Mouse (Mus musculus) heart, embryonic 13.5 days (tissue): Measurements from ENCODE around the gene Krtap5-1. TPM values are rescaled to one million over a fixed set of nuclear protein-coding genes. Genes with fewer than 3 reads are reported as not detected.

Experiments used
- ATAC-seq: fragments of 200-750 bp; cut with Nextera tagmentation; 2 replicates; pipeline ENCODE4 v1.8.0; 2017; ENCODE audit warnings: moderate TSS enrichment; ENCODE audit not compliant: insufficient number of reproducible peaks, low FRiP score, low TSS enrichment; ENCODE audit errors: extremely low read depth
- H3K27ac ChIP-seq: fragments of 300-500 bp; sonication (generic); replicated peaks from 2 replicates; pipeline ENCODE4 v1.5.1; 2015; ENCODE audit warnings: moderate library complexity, mild to moderate bottlenecking, inconsistent platforms
- H3K27me3 ChIP-seq: fragments of 300-500 bp; sonication (generic); replicated peaks from 2 replicates; pipeline ENCODE4 v1.6.1; 2015; ENCODE audit warnings: mild to moderate bottlenecking, inconsistent platforms
- H3K36me3 ChIP-seq: fragments of 300-500 bp; sonication (generic); 2 replicates; pipeline ENCODE4 v1.6.1; 2015; ENCODE audit warnings: mild to moderate bottlenecking, inconsistent platforms
- H3K4me1 ChIP-seq: fragments of 300-500 bp; sonication (generic); 2 replicates; pipeline ENCODE4 v1.6.1; 2015; ENCODE audit warnings: inconsistent platforms
- H3K4me2 ChIP-seq: fragments of 300-500 bp; sonication (generic); 2 replicates; pipeline ENCODE4 v1.6.1; 2015; ENCODE audit warnings: inconsistent platforms, mild to moderate bottlenecking, moderate library complexity
- H3K4me3 ChIP-seq: fragments of 300-500 bp; sonication (generic); 2 replicates; pipeline ENCODE4 v1.5.1; 2015; ENCODE audit warnings: moderate library complexity, mild to moderate bottlenecking, inconsistent platforms
- H3K9ac ChIP-seq: fragments of 300-500 bp; sonication (generic); 2 replicates; pipeline ENCODE4 v1.6.1; 2015; ENCODE audit warnings: inconsistent platforms, mild to moderate bottlenecking, moderate library complexity
- H3K9me3 ChIP-seq: fragments of 300-500 bp; sonication (generic); 2 replicates; pipeline ENCODE4 v1.6.1; 2016; ENCODE audit warnings: inconsistent platforms
- WGBS: fragments of 180-500 bp; shearing (Covaris S2); methylation state at CpG from one replicate; pipeline ENCODE4 v1.1.7; 2015; ENCODE audit warnings: mixed read lengths; 5-methylcytosine and 5-hydroxymethylcytosine counted together
- polyA plus RNA-seq: library from polyadenylated mRNA; unstranded; fragments of >200 nt; fragmentation: Nextera tagmentation; extraction: Ambion mirVana; gene quantifications from 2 replicates; pipeline ENCODE4 v1.2.1, GENCODE M21; 2015

Gene Krtap5-1
- polyA plus RNA-seq, 1 experiment from 2014 or later, result not detected

GRCm38 (mm10) chr7:142255517-142255916 lies 41.4 kb downstream of the Krtap5-1 start:
- 0% methylated on average over 2 of the region's 2 CpGs for WGBS
- Histone ChIP-seq H3K36me3 (no peaks in the 10 kb centered on the region), H3K9me3 (no peaks in the 10 kb centered on the region), H3K4me3 (no peak overlapping the region), H3K27me3 (peaks cover 21% of the 10 kb centered on the region), H3K27ac (no peak overlapping the region), H3K4me2 (no peak overlapping the region), H3K9ac (no peak overlapping the region), H3K4me1 (no peaks in the 10 kb centered on the region)
- ATAC-seq, result no peak

- no peak overlapping the region for H3K4me2 ChIP-seq
- no peaks in the 10 kb centered on the region for H3K4me1 ChIP-seq
- WGBS, result 0% methylated on average over 1 of the region's 1 CpGs
- no peak overlapping the region for H3K27ac ChIP-seq
- H3K9me3 ChIP-seq, result no peaks in the 10 kb centered on the region
- no peak overlapping the region for H3K9ac ChIP-seq
- peaks cover 20% of the 10 kb centered on the region for H3K27me3 ChIP-seq
- H3K4me3 ChIP-seq, result no peak overlapping the region
- no peaks in the 10 kb centered on the region for H3K36me3 ChIP-seq
- ATAC-seq, result no peak
Observed at GRCm38 (mm10) chr7:142249824-142250223, 47.1 kb downstream of the Krtap5-1 start.

Other genes starting within 250 kb of the Krtap5-1 start
- gene Mob2, start 236.1 kb downstream of the Krtap5-1 start, polyA plus RNA-seq, result 42.8 and 48.4 TPM in 2 replicates
- gene Dusp8, start 201.3 kb downstream of the Krtap5-1 start, polyA plus RNA-seq, result 11.4 and 13.6 TPM in 2 replicates
- not detected in 2 replicates for gene Gm45618, start 176.4 kb downstream of the Krtap5-1 start, polyA plus RNA-seq
- gene Gm39115, start 161.1 kb downstream of the Krtap5-1 start, polyA plus RNA-seq, result not detected in 2 replicates
- not detected in 2 replicates for gene Gm45337, start 152.5 kb downstream of the Krtap5-1 start, polyA plus RNA-seq
- gene Gm29735, start 140.0 kb downstream of the Krtap5-1 start, polyA plus RNA-seq, result not detected in 2 replicates
- not detected in 2 replicates for gene Gm4553, start 131.4 kb downstream of the Krtap5-1 start, polyA plus RNA-seq
- gene Krtap5-2, start 121.1 kb downstream of the Krtap5-1 start, polyA plus RNA-seq, result not detected in 2 replicates
- not detected in 2 replicates for gene Gm10153, start 106.7 kb downstream of the Krtap5-1 start, polyA plus RNA-seq
- not detected in 2 replicates for gene Krtap5-3, start 95.8 kb downstream of the Krtap5-1 start, polyA plus RNA-seq
- not detected in 2 replicates for gene Gm7579, start 85.3 kb downstream of the Krtap5-1 start, polyA plus RNA-seq
- not detected in 2 replicates for gene Krtap5-5, start 67.1 kb downstream of the Krtap5-1 start, polyA plus RNA-seq
- gene Gm40460, start 56.0 kb downstream of the Krtap5-1 start, polyA plus RNA-seq, result not detected in 2 replicates
- gene Gm2431, start 38.8 kb downstream of the Krtap5-1 start, polyA plus RNA-seq, result not detected in 2 replicates
- not detected in 2 replicates for gene Gm4559, start 22.8 kb downstream of the Krtap5-1 start, polyA plus RNA-seq
- not detected in 2 replicates for gene Krtap5-4, start 6.4 kb upstream of the Krtap5-1 start, polyA plus RNA-seq
- 6.5 and 7.5 TPM in 2 replicates for gene Ifitm10, start 76.6 kb upstream of the Krtap5-1 start, polyA plus RNA-seq
- gene Gm49369, start 85.5 kb upstream of the Krtap5-1 start, polyA plus RNA-seq, result 2.3 TPM in 1 of 2 replicates, not detected in the other
- 443 and 485 TPM in 2 replicates for gene Ctsd, start 90.9 kb upstream of the Krtap5-1 start, polyA plus RNA-seq
- gene Syt8, start 137.7 kb upstream of the Krtap5-1 start, polyA plus RNA-seq, result 0.19 and 0.41 TPM in 2 replicates
- gene Tnni2, start 144.7 kb upstream of the Krtap5-1 start, polyA plus RNA-seq, result 34.8 and 41.9 TPM in 2 replicates
- 51.0 and 54.6 TPM in 2 replicates for gene Lsp1, start 163.7 kb upstream of the Krtap5-1 start, polyA plus RNA-seq
- 4.0 and 5.4 TPM in 2 replicates for gene Tnnt3, start 201.7 kb upstream of the Krtap5-1 start, polyA plus RNA-seq
- 15.6 and 17.7 TPM in 2 replicates for gene Mrpl23, start 235.6 kb upstream of the Krtap5-1 start, polyA plus RNA-seq